Mouse (Mus musculus): Measurements from ENCODE around the gene Ifng.

- no peak for TF ChIP-seq CTCF (IDR thresholded peaks at IDR 0.05; ENCODE audit: control insufficient read depth, insufficient read depth, insufficient read length)
- no peak for TF ChIP-seq MYOG (IDR thresholded peaks at IDR 0.05; ENCODE audit: control insufficient read depth, extremely low read depth, insufficient read length)
- peak; percentile 37 for TF ChIP-seq MAX (IDR thresholded peaks at IDR 0.05)
- peak; percentile 72 for TF ChIP-seq FOSL1 (IDR thresholded peaks at IDR 0.05; ENCODE audit: insufficient read depth, low read length, poor library complexity, severe bottlenecking)
- TF ChIP-seq USF1 (IDR thresholded peaks at IDR 0.05; ENCODE audit: low read depth) = peak; percentile 75
- TF ChIP-seq CEBPB (IDR thresholded peaks at IDR 0.05; ENCODE audit: low read depth) = no peak
Observed at GRCm38 (mm10) chr10:118479244-118479643, 38.4 kb downstream of the Ifng start.
